Mouse (Mus musculus) heart, postnatal 25 days (tissue): ENCODE data around the gene Rpl34. TPM values are rescaled to one million over a fixed set of nuclear protein-coding genes. Genes with fewer than 3 reads are reported as not detected.

Experiments used
- DNase-seq: peaks from one replicate; pipeline ENCODE4 v3.0.0; 2022; ENCODE audit warnings: low spot score
- intact Hi-C: fragments of 180-260 bp; cut with DNase I; formaldehyde crosslinking; loops from one replicate; pipeline ENCODE4 v1.15.1; 2025
- total RNA-seq, 2 experiments: library from RNA; stranded (reverse); gene quantifications; 2 replicates each; pipeline ENCODE4 v1.2.3; 2021

Gene Rpl34
- total RNA-seq, 2 experiments from 2014 or later, result 365 to 388 TPM

DNA sequence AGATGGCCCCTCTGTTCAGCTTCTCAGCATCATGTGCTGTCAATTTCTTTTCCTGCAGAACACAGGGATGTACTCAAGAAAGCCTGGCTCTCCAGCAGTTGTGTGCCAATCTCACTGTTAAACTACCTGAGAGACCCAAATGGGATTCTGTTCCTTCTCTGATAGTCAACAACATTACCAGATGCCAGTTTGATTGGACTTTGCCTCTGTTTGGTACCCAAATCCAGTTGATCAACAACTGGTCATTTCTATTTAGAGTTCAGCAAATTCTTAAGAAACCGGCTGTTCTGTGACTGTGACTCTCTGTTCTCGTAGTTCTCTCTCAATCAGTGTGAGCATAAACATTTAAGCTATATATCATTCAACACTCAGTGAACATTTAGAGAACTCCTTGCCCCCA, 49.0 kb downstream of the Rpl34 start:
- DNase-seq, result no peak
- intact Hi-C loops, result no loop called here

DNA sequence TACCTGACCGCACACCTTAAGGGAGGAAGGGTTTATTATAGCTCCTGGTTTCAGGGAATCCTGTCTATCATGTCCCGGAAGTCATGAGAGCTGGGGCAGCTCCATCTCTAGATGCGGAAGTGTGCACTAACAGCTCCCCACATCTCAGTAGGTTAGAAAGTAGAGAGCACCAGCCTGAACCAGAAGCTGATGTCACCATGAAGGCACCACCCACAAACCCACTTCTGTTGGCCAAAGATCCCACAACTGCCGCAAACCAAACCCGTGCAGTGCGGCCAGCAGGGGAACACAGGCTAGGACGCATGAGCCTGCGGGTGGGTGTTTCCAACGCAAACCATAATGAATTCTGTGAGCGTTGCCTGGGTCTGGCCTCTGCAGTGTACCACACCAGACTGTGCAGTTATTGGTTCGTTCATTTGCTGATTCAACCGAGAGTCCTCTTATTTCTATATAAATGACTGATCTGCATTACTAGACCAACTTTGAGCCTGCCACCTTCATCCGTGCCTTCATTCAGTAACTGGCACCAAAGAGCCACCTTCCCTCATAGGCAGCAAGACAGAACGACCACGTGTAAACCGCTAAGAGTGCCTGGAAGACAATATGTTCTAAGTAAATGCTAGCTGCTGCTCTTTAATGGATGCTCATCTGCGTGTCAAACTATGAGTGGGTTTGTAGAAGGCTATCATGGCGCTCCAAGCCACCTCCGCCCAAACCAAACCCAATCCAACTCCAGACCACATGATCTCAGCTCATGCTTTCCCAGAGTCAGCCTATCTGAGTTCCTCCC, 52.3 kb downstream of the Rpl34 start:
- intact Hi-C loops, result no loop called here

More for the DNA sequence above, 52.3 kb downstream of the Rpl34 start:
- no peak for DNase-seq

Other genes with a start within 250 kb of the Rpl34 start
- gene Etnppl, start 113.0 kb downstream of the Rpl34 start, total RNA-seq, result not detected
- 10 to 100 TPM; 51.5 to 55.2 TPM for gene Ostc, start 21.0 kb downstream of the Rpl34 start, total RNA-seq